Mouse (Mus musculus) common myeloid progenitor, adult 5-6 weeks (primary cell): ENCODE measurements around the gene S100a13. TPM values are rescaled to one million over a fixed set of nuclear protein-coding genes. Genes with fewer than 3 reads are reported as not detected.

Source experiments
- ATAC-seq: replicated peaks from 2 replicates; pipeline ENCODE4 v1.8.0; 2016; ENCODE audit warnings: low read depth, mild to moderate bottlenecking, moderate TSS enrichment, inconsistent platforms; ENCODE audit not compliant: poor library complexity, severe bottlenecking
- total RNA-seq: library from RNA; stranded (forward); fragments of 200-1000, 187-1606 nt; gene quantifications from 2 replicates; pipeline ENCODE4 v1.2.3, GENCODE M21; 2017

Gene S100a13
- total RNA-seq, 1 experiment from 2014 or later, result 46.6 TPM

- no peak for ATAC-seq
Observed at GRCm38 (mm10) chr3:90549676-90550420, 35.6 kb downstream of the S100a13 start.

- no peak for ATAC-seq
Observed at GRCm38 (mm10) chr3:90550421-90550790, 36.2 kb downstream of the S100a13 start.

- no peak for ATAC-seq
Observed at GRCm38 (mm10) chr3:90552231-90552630, 38.0 kb downstream of the S100a13 start.

- ATAC-seq, result no peak
Observed at GRCm38 (mm10) chr3:90555954-90556353, 41.7 kb downstream of the S100a13 start.

GRCm38 (mm10) chr3:90560008-90560628, 45.9 kb downstream of the S100a13 start, which contains the start of gene S100a3:
Gene S100a3 (plus strand): TSS chr3:90560578.
- no peak for ATAC-seq

Other genes starting within 250 kb of the S100a13 start
- 9.7 and 14.9 TPM in 2 replicates for gene Dennd4b, start 249.2 kb upstream of the S100a13 start, total RNA-seq
- gene Gatad2b, start 221.3 kb upstream of the S100a13 start, total RNA-seq, result 34.4 and 39.8 TPM in 2 replicates
- 1.1 and 1.2 TPM in 2 replicates for gene Slc27a3, start 124.5 kb upstream of the S100a13 start, total RNA-seq
- gene Ints3, start 80.8 kb upstream of the S100a13 start, total RNA-seq, result 19.2 and 21.7 TPM in 2 replicates
- gene Npr1, start 48.6 kb upstream of the S100a13 start, total RNA-seq, result not detected in 2 replicates
- 200 and 222 TPM in 2 replicates for gene Ilf2, start 38.3 kb upstream of the S100a13 start, total RNA-seq
- gene Snapin, start 23.4 kb upstream of the S100a13 start, total RNA-seq, result 37.3 and 43.3 TPM in 2 replicates
- 88.3 and 113 TPM in 2 replicates for gene Chtop, start 4.9 kb upstream of the S100a13 start, total RNA-seq
- 68.0 and 72.4 TPM in 2 replicates for gene S100a1, start within 50 bp of the S100a13 start, total RNA-seq
- gene S100a14, start 12.4 kb downstream of the S100a13 start, total RNA-seq, result not detected in 2 replicates
- gene S100a16, start 22.8 kb downstream of the S100a13 start, total RNA-seq, result not detected in 2 replicates
- gene S100a3, start 46.1 kb downstream of the S100a13 start, total RNA-seq, result 0.49 TPM in 1 of 2 replicates, not detected in the other
- not detected in 2 replicates for gene S100a2, start 75.8 kb downstream of the S100a13 start, total RNA-seq
- gene Gm42674, start 87.5 kb downstream of the S100a13 start, total RNA-seq, result not detected in 2 replicates
- 15.1 and 35.7 TPM in 2 replicates for gene S100a4, start 89.3 kb downstream of the S100a13 start, total RNA-seq
- gene S100a5, start 94.1 kb downstream of the S100a13 start, total RNA-seq, result not detected in 2 replicates
- 8.0 and 14.7 TPM in 2 replicates for gene S100a6, start 98.4 kb downstream of the S100a13 start, total RNA-seq
- not detected in 2 replicates for gene S100a7a, start 139.6 kb downstream of the S100a13 start, total RNA-seq
- gene S100a8, start 154.5 kb downstream of the S100a13 start, total RNA-seq, result 430 and 433 TPM in 2 replicates
- 306 and 341 TPM in 2 replicates for gene S100a9, start 181.3 kb downstream of the S100a13 start, total RNA-seq
- gene Pglyrp4, start 212.5 kb downstream of the S100a13 start, total RNA-seq, result not detected in 2 replicates